Mouse (Mus musculus) embryonic facial prominence, embryonic 14.5 days (tissue): ENCODE measurements around the gene Arhgap30. TPM values are rescaled to one million over a fixed set of nuclear protein-coding genes. Genes with fewer than 3 reads are reported as not detected.

Experiments used
- ATAC-seq: fragments of 200-750 bp; cut with Nextera tagmentation; 2 replicates; pipeline ENCODE4 v1.8.0; 2017; ENCODE audit warnings: low read depth, moderate number of reproducible peaks, moderate TSS enrichment
- DNase-seq: peaks from one replicate; pipeline ENCODE4 v3.0.0-alpha.2; 2015; ENCODE audit warnings: low spot score
- H3K27ac ChIP-seq: fragments of 300-500 bp; sonication (generic); replicated peaks from 2 replicates; pipeline ENCODE4 v1.5.1; 2014; ENCODE audit warnings: low read depth, mild to moderate bottlenecking, low read length, moderate library complexity
- H3K27me3 ChIP-seq: fragments of 300-500 bp; sonication (generic); replicated peaks from 2 replicates; pipeline ENCODE4 v1.6.1; 2014; ENCODE audit warnings: low read length; ENCODE audit not compliant: control insufficient read depth, insufficient read depth
- H3K36me3 ChIP-seq: fragments of 300-500 bp; sonication (generic); 2 replicates; pipeline ENCODE4 v1.6.1; 2014; ENCODE audit warnings: low read length, mixed read lengths; ENCODE audit not compliant: control insufficient read depth, insufficient read depth
- H3K4me1 ChIP-seq: fragments of 300-500 bp; sonication (generic); 2 replicates; pipeline ENCODE4 v1.6.1; 2014; ENCODE audit warnings: antibody characterized with exemption, low read length; ENCODE audit not compliant: control insufficient read depth, insufficient read depth
- H3K4me2 ChIP-seq: fragments of 300-500 bp; sonication (generic); 2 replicates; pipeline ENCODE4 v1.6.1; 2014; ENCODE audit warnings: low read depth, mild to moderate bottlenecking, low read length, moderate library complexity, mixed read lengths
- H3K4me3 ChIP-seq: fragments of 300-500 bp; sonication (generic); 2 replicates; pipeline ENCODE4 v1.5.1; 2014; ENCODE audit warnings: low read depth, mild to moderate bottlenecking, low read length
- H3K9ac ChIP-seq: fragments of 300-500 bp; sonication (generic); 2 replicates; pipeline ENCODE4 v1.6.1; 2014; ENCODE audit warnings: low read depth, mild to moderate bottlenecking, low read length, moderate library complexity, mixed read lengths
- H3K9me3 ChIP-seq: fragments of 300-500 bp; sonication (generic); 2 replicates; pipeline ENCODE4 v1.6.1; 2016; ENCODE audit warnings: low read length; ENCODE audit not compliant: control insufficient read depth
- WGBS: fragments of 180-500 bp; shearing (Covaris S2); extraction: QIAGEN DNeasy Blood & Tissue Kit; methylation state at CpG from one replicate; pipeline ENCODE4 v1.1.7; 2014; 5-methylcytosine and 5-hydroxymethylcytosine counted together
- polyA plus RNA-seq: library from polyadenylated mRNA; unstranded; fragments of >200 nt; fragmentation: Nextera tagmentation; extraction: Ambion mirVana; gene quantifications from 2 replicates; pipeline ENCODE4 v1.2.1, GENCODE M21; 2014

Arhgap30 gene
- polyA plus RNA-seq, result 1.9 and 2.0 TPM in 2 replicates

DNA sequence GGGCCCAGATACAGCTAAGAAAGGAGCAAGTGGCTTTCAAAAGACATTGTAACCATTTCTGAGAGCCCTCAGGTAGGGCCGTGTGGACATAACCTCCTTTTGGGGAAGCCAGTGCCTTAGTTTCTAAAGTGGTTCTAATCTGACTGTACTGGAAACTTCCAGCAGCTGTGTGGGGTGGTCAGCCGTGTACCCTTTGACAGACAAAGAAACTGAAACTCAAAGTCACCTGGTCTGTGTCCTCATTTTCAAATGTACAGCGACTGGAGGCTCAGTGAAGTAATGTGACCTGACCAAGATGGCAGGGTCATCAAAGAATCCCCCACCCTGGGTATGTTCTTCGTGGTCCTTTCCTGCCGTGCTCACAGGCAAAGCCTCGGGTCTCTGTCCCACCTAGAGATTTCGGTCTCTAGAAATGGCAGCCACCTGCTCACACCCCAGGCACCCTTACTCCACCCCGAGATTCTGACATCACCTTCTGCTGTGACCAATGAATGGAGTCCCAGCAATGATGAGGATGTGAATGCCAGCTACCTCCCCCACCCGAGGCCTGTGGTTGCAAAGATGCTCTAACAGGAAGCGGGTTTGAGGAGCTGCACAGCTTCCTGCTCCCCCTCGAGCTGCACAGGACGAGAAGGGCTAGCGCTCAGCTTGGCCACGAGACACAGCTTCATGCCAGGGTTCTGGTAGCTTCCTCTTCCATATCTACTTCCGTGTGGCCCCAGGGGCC lies at the start of gene Arhgap30:
TSS of gene Arhgap30 (plus strand) at position 579 of the 727 bp plus-strand sequence.
- no peak for ATAC-seq
- DNase-seq, result peak; percentile 23

DNA sequence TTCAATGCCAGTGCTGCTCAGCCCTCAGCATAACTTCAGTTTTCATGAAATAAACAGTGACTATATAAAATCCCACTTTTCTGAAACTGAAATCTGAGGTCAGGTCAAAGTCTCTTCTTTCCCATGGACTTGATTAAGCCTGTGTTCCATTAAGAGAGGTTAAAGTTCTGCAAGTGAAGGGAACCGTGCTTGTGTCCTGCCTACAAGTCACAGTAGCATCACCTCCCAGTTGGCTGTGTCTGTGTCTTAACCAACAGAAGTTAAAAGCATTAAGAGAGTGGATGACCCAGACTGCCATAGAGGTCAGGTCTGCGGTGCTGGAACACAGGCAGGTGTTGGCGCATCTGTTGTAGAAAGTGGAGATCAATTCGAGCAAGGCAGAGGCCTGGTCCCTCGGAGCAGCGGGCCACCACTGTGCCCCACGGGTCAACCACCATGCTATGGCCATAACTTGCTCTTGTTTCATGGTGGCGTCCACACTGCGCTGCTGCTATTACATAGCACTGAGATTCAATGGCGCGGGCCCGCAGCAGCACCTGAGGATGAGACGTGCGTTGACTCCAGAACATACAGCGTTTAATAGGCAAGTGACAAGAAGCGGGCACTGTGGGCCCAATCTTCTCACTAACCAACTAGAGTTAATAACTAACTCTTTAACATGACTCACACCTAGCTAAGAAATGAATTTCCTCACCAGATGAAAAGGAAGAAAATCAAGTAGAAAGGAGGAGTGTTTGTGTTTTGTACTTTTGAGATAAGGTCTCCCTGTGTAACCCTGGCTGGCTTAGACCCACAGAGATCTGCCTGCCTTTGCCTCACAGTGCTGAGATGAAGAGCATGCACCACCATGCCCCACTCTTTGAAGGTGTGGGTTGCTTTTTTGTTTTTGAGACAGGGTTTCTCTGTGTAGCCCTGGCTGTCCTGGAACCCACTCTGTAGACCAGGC lies 46.2 kb upstream of the Arhgap30 start:
- WGBS, result 93% methylated on average over 16 of the region's 16 CpGs
- no peak overlapping the region for H3K4me3 ChIP-seq

More for the DNA sequence above, at the start of gene Arhgap30:
- Histone ChIP-seq H3K27me3 (no peaks in the 10 kb centered on the region), H3K4me2 (no peak within 1 kb of the TSS), H3K9ac (no peak within 1 kb of the TSS), H3K4me3 (no peak within 1 kb of the TSS), H3K4me1 (no peaks in the 10 kb centered on the region), H3K36me3 (no peaks in the 10 kb centered on the region), H3K9me3 (no peaks in the 10 kb centered on the region), H3K27ac (no peak within 1 kb of the TSS)
- WGBS, result 80% methylated on average over 15 of the region's 15 CpGs

DNA sequence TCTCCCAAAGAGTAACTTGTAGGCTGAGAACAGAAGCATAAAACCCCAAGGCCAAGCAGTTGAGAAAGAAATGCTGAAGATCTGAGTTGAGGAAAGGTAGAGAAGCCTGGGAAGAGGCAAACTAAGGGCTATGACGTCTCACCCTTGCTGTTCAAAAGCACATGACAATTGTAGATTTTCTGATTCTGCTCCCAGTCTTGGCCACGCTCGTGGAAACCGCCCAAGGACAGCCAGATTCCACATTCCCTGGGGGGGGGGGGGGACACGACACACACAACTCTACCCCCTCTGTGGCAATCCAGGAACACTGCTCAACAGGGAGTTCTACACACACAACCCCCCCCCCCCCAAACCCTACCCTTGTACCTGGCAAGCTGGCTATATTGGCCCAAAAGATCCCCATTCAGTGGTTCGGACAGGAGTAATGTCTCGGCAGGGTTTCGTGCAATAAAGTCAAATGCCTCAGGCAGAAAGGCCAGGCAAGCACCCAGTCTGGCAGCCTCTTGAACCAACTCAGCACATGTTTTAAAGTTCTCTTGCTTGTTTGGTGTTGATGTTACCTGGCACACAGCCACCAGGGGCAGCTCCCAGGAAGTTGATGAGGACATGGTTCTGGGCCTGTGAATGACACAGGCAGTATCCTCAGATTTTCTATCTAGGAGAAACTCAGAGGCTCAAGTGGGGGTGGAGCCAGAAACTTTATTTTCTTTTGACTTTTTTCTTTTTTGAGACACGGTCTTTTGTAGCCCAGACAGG lies 44.7 kb upstream of the Arhgap30 start:
- H3K4me2 ChIP-seq, result no peak overlapping the region
- 79% methylated on average over 9 of the region's 9 CpGs for WGBS
- ATAC-seq (no peak), DNase-seq (peak; percentile 33)
- H3K4me3 ChIP-seq, result no peak overlapping the region
- peaks cover 44% of the 10 kb centered on the region for H3K36me3 ChIP-seq
- H3K4me1 ChIP-seq, result 0 out of 2 replicates have a peak, but pooled peaks cover 4% of the 10 kb centered on the region
- no peak overlapping the region for H3K9ac ChIP-seq
- no peaks in the 10 kb centered on the region for H3K27me3 ChIP-seq
- H3K9me3 ChIP-seq, result no peaks in the 10 kb centered on the region
- no peak overlapping the region for H3K27ac ChIP-seq

More for the DNA sequence above, 46.2 kb upstream of the Arhgap30 start:
- no peak for DNase-seq
- Histone ChIP-seq H3K4me1 (0 out of 2 replicates have a peak, but pooled peaks cover 4% of the 10 kb centered on the region), H3K9me3 (no peaks in the 10 kb centered on the region), H3K27me3 (no peaks in the 10 kb centered on the region), H3K36me3 (peaks cover 60% of the 10 kb centered on the region), H3K9ac (no peak overlapping the region), H3K27ac (no peak overlapping the region), H3K4me2 (no peak overlapping the region)
- ATAC-seq, result no peak

DNA sequence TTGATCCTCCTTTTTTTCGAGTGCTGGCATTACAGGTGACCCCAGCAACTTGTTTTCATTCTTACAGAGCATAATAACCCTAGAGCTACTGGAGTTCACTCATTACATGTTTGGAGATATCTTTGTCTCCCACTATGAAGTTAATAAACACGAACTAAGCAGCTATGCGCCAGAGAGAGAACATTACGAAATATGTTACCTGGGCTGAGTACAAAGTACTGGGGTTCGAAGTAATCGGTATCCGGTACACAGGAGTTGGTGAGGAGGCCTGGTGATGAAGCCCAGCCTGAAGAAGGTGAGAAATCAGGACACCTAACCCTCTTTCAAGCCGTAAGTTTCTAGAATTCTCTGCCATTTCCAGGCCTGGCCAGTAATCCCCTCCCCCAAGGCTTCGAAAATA lies 44.0 kb upstream of the Arhgap30 start:
- Histone ChIP-seq H3K9ac (peak overlapping the region; percentile 86), H3K4me1 (0 out of 2 replicates have a peak, but pooled peaks cover 4% of the 10 kb centered on the region), H3K27me3 (no peaks in the 10 kb centered on the region), H3K36me3 (peaks cover 38% of the 10 kb centered on the region), H3K4me3 (peak overlapping the region; percentile 96), H3K27ac (no peak overlapping the region), H3K4me2 (peak overlapping the region; percentile 92), H3K9me3 (no peaks in the 10 kb centered on the region)
- no peak for ATAC-seq
- 74% methylated on average over 9 of the region's 9 CpGs for WGBS
- DNase-seq, result no peak

DNA sequence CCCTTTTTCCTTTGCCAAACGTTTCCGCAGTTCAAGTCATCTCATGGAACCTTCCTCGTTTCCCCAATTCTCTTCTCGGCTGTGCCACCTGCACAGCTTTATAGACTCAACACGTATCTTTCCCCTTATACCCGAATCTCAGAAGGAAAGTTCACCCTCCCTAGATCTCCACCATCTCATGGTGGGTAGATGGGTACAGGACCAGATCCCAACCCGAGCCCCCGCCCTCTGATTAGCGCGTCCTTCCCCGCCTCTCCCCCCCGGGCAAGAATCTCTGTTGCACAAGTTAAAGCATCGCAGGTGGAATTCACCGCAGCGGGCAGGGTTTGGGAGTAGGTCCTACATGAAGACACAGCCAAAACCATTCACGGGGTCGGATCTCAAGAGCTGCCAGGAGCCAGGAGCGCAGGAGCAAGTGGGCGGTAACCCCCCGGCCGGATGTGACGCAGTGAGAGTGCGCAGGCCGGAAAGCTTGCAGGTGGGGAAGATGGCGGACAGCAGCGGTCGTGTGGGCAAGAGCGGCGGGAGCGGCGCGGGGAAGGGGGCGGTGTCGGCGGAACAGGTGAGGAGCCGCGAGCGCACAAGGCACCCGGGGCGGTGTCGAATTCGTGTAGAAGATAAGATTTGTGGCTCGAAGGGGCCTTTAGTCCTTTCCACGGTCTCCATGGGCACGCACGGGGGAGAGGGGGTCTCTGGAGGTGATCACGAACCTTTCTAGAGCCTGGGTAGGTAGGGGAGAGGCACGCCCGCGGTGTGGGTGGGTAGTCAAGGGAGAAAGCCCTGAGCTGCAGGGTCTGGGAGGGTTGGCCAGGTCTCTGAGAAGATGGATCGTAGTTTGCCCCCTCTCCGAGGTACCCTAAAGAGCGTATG lies 43.3 kb upstream of the Arhgap30 start, which contains the start of the genes Nit1 and Pfdn2:
TSS of gene Nit1 (minus strand) at position 422 of the 870 bp plus-strand sequence.
TSS of gene Pfdn2 (plus strand) at position 446 of the 870 bp plus-strand sequence.
- Histone ChIP-seq H3K9me3 (no peaks in the 10 kb centered on the region), H3K36me3 (peaks cover 31% of the 10 kb centered on the region), H3K4me1 (0 out of 2 replicates have a peak, but pooled peaks cover 4% of the 10 kb centered on the region), H3K9ac (peak within 1 kb of the TSS; percentile 86), H3K27ac (peak within 1 kb of the TSS; percentile 73; the same call in 1 of the 2 replicates), H3K4me3 (peak within 1 kb of the TSS; percentile 96), H3K4me2 (peak within 1 kb of the TSS; percentile 92), H3K27me3 (no peaks in the 10 kb centered on the region)
- 1% methylated on average over 49 of the region's 53 CpGs for WGBS
- DNase-seq (peak; percentile 95), ATAC-seq (peak; percentile 95)

DNA sequence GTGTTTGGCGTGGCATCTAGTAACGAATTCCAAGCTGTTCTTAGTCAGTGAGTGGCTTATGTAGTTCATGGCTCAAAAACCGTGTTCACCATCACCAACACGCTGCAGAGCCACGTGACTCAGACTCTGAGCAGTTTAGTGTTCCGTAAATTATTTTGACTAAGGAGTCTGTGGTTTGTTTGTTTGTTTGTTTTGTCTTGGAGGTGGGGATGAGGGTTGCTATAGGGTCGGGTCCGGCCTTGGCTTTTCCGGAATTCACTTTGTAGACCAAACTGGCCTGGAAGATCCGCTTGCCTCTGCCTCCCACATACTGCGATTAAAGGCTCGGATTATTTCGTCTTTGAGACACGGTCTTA lies 42.7 kb upstream of the Arhgap30 start:
- Histone ChIP-seq H3K4me1 (0 out of 2 replicates have a peak, but pooled peaks cover 4% of the 10 kb centered on the region), H3K9me3 (no peaks in the 10 kb centered on the region), H3K4me3 (peak overlapping the region; percentile 96), H3K36me3 (peaks cover 25% of the 10 kb centered on the region), H3K4me2 (peak overlapping the region; percentile 92), H3K27ac (peak overlapping the region; percentile 73; the same call in 1 of the 2 replicates), H3K9ac (peak overlapping the region; percentile 86), H3K27me3 (no peaks in the 10 kb centered on the region)
- DNase-seq (no peak), ATAC-seq (peak; percentile 42; the same call in 1 of the 2 replicates)
- under 1% methylated on average over 14 of the region's 14 CpGs for WGBS

DNA sequence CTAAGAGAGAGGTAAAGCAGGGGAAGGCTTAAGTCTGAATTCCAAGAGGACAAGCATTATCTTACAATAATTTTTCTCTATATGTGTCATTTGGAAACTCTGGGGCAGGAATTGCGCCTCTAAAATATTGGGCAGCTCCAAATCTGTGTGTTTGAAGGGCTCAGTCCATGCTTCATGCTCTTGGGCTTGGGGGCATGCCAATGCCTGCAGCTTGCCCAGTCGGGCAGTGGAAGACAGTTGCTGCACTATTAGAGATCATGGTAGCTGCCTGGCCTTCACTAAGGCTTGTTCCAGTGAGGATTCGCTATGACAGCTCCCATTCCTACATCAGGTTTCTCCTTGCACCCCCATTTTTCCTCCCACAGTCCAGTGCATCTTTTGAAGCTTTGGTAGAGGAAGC lies 40.1 kb upstream of the Arhgap30 start:
- H3K4me2 ChIP-seq, result no peak overlapping the region
- ATAC-seq, result no peak
- no peak for DNase-seq
- WGBS, result 90% methylated on average over 3 of the region's 3 CpGs
- no peak overlapping the region for H3K27ac ChIP-seq
- H3K4me1 ChIP-seq, result 0 out of 2 replicates have a peak, but pooled peaks cover 4% of the 10 kb centered on the region
- no peaks in the 10 kb centered on the region for H3K9me3 ChIP-seq
- no peak overlapping the region for H3K9ac ChIP-seq
- no peaks in the 10 kb centered on the region for H3K27me3 ChIP-seq
- H3K4me3 ChIP-seq, result no peak overlapping the region
- H3K36me3 ChIP-seq, result no peaks in the 10 kb centered on the region
